8 mouse cellular contexts compared by ENCODE assay signal in genomic region chr11:75459141-75459711, GRCm38 (mm10). TPM values are rescaled to one million over a fixed set of nuclear protein-coding genes. Genes with fewer than 3 reads are reported as not detected.
DNase-seq lines count a peak whose midpoint lies in the region; ATAC-seq and TF ChIP-seq lines count a peak whose summit lies in the region.

No protein-coding gene starts in this region.

- no peaks in the 10 kb centered on the region for H3K9me3 ChIP-seq in midbrain, embryonic 10.5 days (replicated peaks)
- no peaks in the 10 kb centered on the region for H3K9me3 ChIP-seq in midbrain, embryonic 11.5 days (ENCODE audit: control insufficient read depth, low read length)
- no peaks in the 10 kb centered on the region for H3K9me3 ChIP-seq in embryonic facial prominence, embryonic 14.5 days (ENCODE audit: control insufficient read depth, low read length)
- no peaks in the 10 kb centered on the region for H3K9me3 ChIP-seq in liver, embryonic 14.5 days (ENCODE audit: control insufficient read depth, low read length)

- H3K4me3 ChIP-seq in midbrain, embryonic 10.5 days, result no peak overlapping the region
- no peak overlapping the region for H3K4me3 ChIP-seq in midbrain, embryonic 11.5 days (ENCODE audit: low read depth, low read length)
- H3K4me3 ChIP-seq in embryonic facial prominence, embryonic 14.5 days (ENCODE audit: low read depth, low read length), result no peak overlapping the region
- H3K4me3 ChIP-seq in liver, embryonic 14.5 days (ENCODE audit: insufficient read depth in 1 of 2, low read depth in 2 of 2, low read length in 2 of 2), result peak overlapping the region; percentile 35 to 66; a peak in 2 of 4 replicates

- peaks cover 10% of the 10 kb centered on the region; the same call in 1 of the 2 replicates for H3K27me3 ChIP-seq in midbrain, embryonic 10.5 days (ENCODE audit: low read depth, poor library complexity, severe bottlenecking)
- H3K27me3 ChIP-seq in midbrain, embryonic 11.5 days (ENCODE audit: control insufficient read depth, insufficient read depth, low read length), result no peaks in the 10 kb centered on the region
- H3K27me3 ChIP-seq in embryonic facial prominence, embryonic 14.5 days (replicated peaks; ENCODE audit: control insufficient read depth, insufficient read depth, low read length), result no peaks in the 10 kb centered on the region
- no peaks in the 10 kb centered on the region for H3K27me3 ChIP-seq in liver, embryonic 14.5 days (ENCODE audit: control insufficient read depth, insufficient read depth, low read length)

- H3K27ac ChIP-seq in midbrain, embryonic 10.5 days (replicated peaks), result peak overlapping the region; percentile 90
- no peak overlapping the region for H3K27ac ChIP-seq in midbrain, embryonic 11.5 days (ENCODE audit: low read depth, low read length)
- H3K27ac ChIP-seq in embryonic facial prominence, embryonic 14.5 days (replicated peaks; ENCODE audit: low read depth, low read length), result peak overlapping the region; percentile 93
- peak overlapping the region; percentile 99 for H3K27ac ChIP-seq in liver, embryonic 14.5 days

- intact Hi-C loops in heart, postnatal 36 days (cut with DNase I), result loop anchor here (5.0 kb wide), 1 partner anchor 57 kb away; no protein-coding TSS in a partner anchor

- no peak for TF ChIP-seq EP300 in liver, embryonic 14.5 days (IDR thresholded peaks at IDR 0.05; ENCODE audit: low read depth)

- no peaks in the 10 kb centered on the region for H3K36me3 ChIP-seq in midbrain, embryonic 10.5 days
- no peaks in the 10 kb centered on the region for H3K36me3 ChIP-seq in midbrain, embryonic 11.5 days (ENCODE audit: control insufficient read depth, insufficient read depth, low read length)
- H3K36me3 ChIP-seq in embryonic facial prominence, embryonic 14.5 days (ENCODE audit: control insufficient read depth, insufficient read depth, low read length), result no peaks in the 10 kb centered on the region
- peaks cover 5% of the 10 kb centered on the region for H3K36me3 ChIP-seq in liver, embryonic 14.5 days (replicated peaks; ENCODE audit: control insufficient read depth, insufficient read depth, low read depth)

- no peak overlapping the region for H3K9ac ChIP-seq in midbrain, embryonic 11.5 days (ENCODE audit: low read length)
- no peak overlapping the region for H3K9ac ChIP-seq in embryonic facial prominence, embryonic 14.5 days (ENCODE audit: low read depth, low read length)
- peak overlapping the region; percentile 32 for H3K9ac ChIP-seq in liver, embryonic 14.5 days (replicated peaks)

- peaks cover 54% of the 10 kb centered on the region for H3K4me1 ChIP-seq in midbrain, embryonic 10.5 days
- H3K4me1 ChIP-seq in midbrain, embryonic 11.5 days (ENCODE audit: control insufficient read depth, insufficient read depth, low read length), result peaks cover 21% of the 10 kb centered on the region
- peaks cover 35% of the 10 kb centered on the region for H3K4me1 ChIP-seq in embryonic facial prominence, embryonic 14.5 days (ENCODE audit: control insufficient read depth, insufficient read depth, low read length)
- peaks cover 42 to 58% of the 10 kb centered on the region in 2 experiments for H3K4me1 ChIP-seq in liver, embryonic 14.5 days (replicated peaks; ENCODE audit: control insufficient read depth in 2 of 2, insufficient read depth in 2 of 2, low read length in 1 of 2)

- no peak for ATAC-seq in midbrain, embryonic 11.5 days (ENCODE audit: low FRiP score)
- no peak for ATAC-seq in embryonic facial prominence, embryonic 14.5 days (ENCODE audit: low read depth)
- ATAC-seq in liver, embryonic 14.5 days (ENCODE audit: insufficient read depth), result no peak

- TF ChIP-seq CTCF in liver, embryonic 14.5 days (IDR thresholded peaks at IDR 0.05; ENCODE audit: low read depth), result no peak

- DNase-seq in midbrain, embryonic 10.5 days (ENCODE audit: low spot score), result no peak
- no peak for DNase-seq in midbrain, embryonic 11.5 days (ENCODE audit: low spot score, missing footprints)
- DNase-seq in embryonic facial prominence, embryonic 14.5 days (ENCODE audit: low spot score), result no peak
- DNase-seq in heart, postnatal 36 days, result peak; percentile 52 to 62
- no peak for DNase-seq in liver, embryonic 14.5 days (ENCODE audit: low read depth in 3 of 3, low spot score in 3 of 3)
- DNase-seq in urinary bladder, postnatal 36 days (ENCODE audit: low spot score in 2 of 2), result no peak
- DNase-seq in urinary bladder, adult 2 months (ENCODE audit: low spot score), result no peak
- no peak for DNase-seq in layer of hippocampus, adult 9-11 months

- no peak overlapping the region for H3K4me2 ChIP-seq in midbrain, embryonic 11.5 days
- H3K4me2 ChIP-seq in embryonic facial prominence, embryonic 14.5 days (ENCODE audit: low read depth, low read length), result peak overlapping the region; percentile 91; the same call in 1 of the 2 replicates
- H3K4me2 ChIP-seq in liver, embryonic 14.5 days (ENCODE audit: low read depth), result peak overlapping the region; percentile 100

- 85% methylated on average over 5 of the region's 5 CpGs for WGBS in midbrain, embryonic 10.5 days
- WGBS in midbrain, embryonic 11.5 days, result 82% methylated on average over 5 of the region's 5 CpGs
- WGBS in embryonic facial prominence, embryonic 14.5 days, result 73% methylated on average over 5 of the region's 5 CpGs
- WGBS in liver, embryonic 14.5 days (ENCODE audit: insufficient replicate concordance), result 52% methylated on average over 5 of the region's 5 CpGs

RNA-seq across cellular contexts. Expression of gene Tlcd2, which starts 2.3 kb away (rescaled TPM):
- 10.2 and 10.6 TPM in 2 replicates for polyA plus RNA-seq in midbrain, embryonic 10.5 days (2016; fragmentation: Nextera tagmentation; extraction: Ambion mirVana)
- polyA plus RNA-seq in midbrain, embryonic 11.5 days (2014; fragmentation: Nextera tagmentation; extraction: Ambion mirVana), result 7.6 and 8.9 TPM in 2 replicates
- polyA plus RNA-seq in embryonic facial prominence, embryonic 14.5 days (2014; fragmentation: Nextera tagmentation; extraction: Ambion mirVana), result 19.1 and 22.7 TPM in 2 replicates
- total RNA-seq in heart, postnatal 36 days (2021), result 1 to 10 TPM; 5.4 to 7.1 TPM
- 7.3 and 8.2 TPM in 2 replicates for polyA plus RNA-seq in liver, embryonic 14.5 days (2012; rRNA removed)
- polyA plus RNA-seq in liver, embryonic 14.5 days (2014; fragmentation: Nextera tagmentation; extraction: Ambion mirVana), result 11.9 and 13.0 TPM in 2 replicates
- 12.1 and 12.6 TPM in 2 replicates for polyA plus RNA-seq in urinary bladder, adult 2 months (2012; rRNA removed)

RNA-seq across cellular contexts. Expression of gene Wdr81, which starts 4.7 kb away (rescaled TPM):
- polyA plus RNA-seq in midbrain, embryonic 10.5 days (2016; fragmentation: Nextera tagmentation; extraction: Ambion mirVana), result 5.7 and 7.5 TPM in 2 replicates
- 2.8 and 3.9 TPM in 2 replicates for polyA plus RNA-seq in midbrain, embryonic 11.5 days (2014; fragmentation: Nextera tagmentation; extraction: Ambion mirVana)
- polyA plus RNA-seq in embryonic facial prominence, embryonic 14.5 days (2014; fragmentation: Nextera tagmentation; extraction: Ambion mirVana), result 5.7 and 7.0 TPM in 2 replicates
- 10 to 100 TPM in 1 of 2 experiments, 1 to 10 TPM in 1; 8.7 to 10.4 TPM for total RNA-seq in heart, postnatal 36 days (2021)
- polyA plus RNA-seq in liver, embryonic 14.5 days (2012; rRNA removed), result 15.3 and 16.4 TPM in 2 replicates
- polyA plus RNA-seq in liver, embryonic 14.5 days (2014; fragmentation: Nextera tagmentation; extraction: Ambion mirVana), result 14.6 and 15.8 TPM in 2 replicates
- polyA plus RNA-seq in urinary bladder, adult 2 months (2012; rRNA removed), result 8.5 and 13.0 TPM in 2 replicates

RNA-seq across cellular contexts. Expression of gene Serpinf2, which starts 19.8 kb away (rescaled TPM):
- not detected in 2 replicates for polyA plus RNA-seq in midbrain, embryonic 10.5 days (2016; fragmentation: Nextera tagmentation; extraction: Ambion mirVana)
- not detected in 2 replicates for polyA plus RNA-seq in midbrain, embryonic 11.5 days (2014; fragmentation: Nextera tagmentation; extraction: Ambion mirVana)
- polyA plus RNA-seq in embryonic facial prominence, embryonic 14.5 days (2014; fragmentation: Nextera tagmentation; extraction: Ambion mirVana), result not detected in 2 replicates
- not detected for total RNA-seq in heart, postnatal 36 days (2021)
- 474 and 506 TPM in 2 replicates for polyA plus RNA-seq in liver, embryonic 14.5 days (2012; rRNA removed)
- 304 and 336 TPM in 2 replicates for polyA plus RNA-seq in liver, embryonic 14.5 days (2014; fragmentation: Nextera tagmentation; extraction: Ambion mirVana)
- polyA plus RNA-seq in urinary bladder, adult 2 months (2012; rRNA removed), result 0.07 and 0.14 TPM in 2 replicates

RNA-seq across cellular contexts. Expression of gene Prpf8, which starts 27.4 kb away (rescaled TPM):
- 67.3 and 72.2 TPM in 2 replicates for polyA plus RNA-seq in midbrain, embryonic 10.5 days (2016; fragmentation: Nextera tagmentation; extraction: Ambion mirVana)
- 94.9 and 100.0 TPM in 2 replicates for polyA plus RNA-seq in midbrain, embryonic 11.5 days (2014; fragmentation: Nextera tagmentation; extraction: Ambion mirVana)
- 76.6 and 83.5 TPM in 2 replicates for polyA plus RNA-seq in embryonic facial prominence, embryonic 14.5 days (2014; fragmentation: Nextera tagmentation; extraction: Ambion mirVana)
- 10 to 100 TPM; 82.9 to 92.8 TPM for total RNA-seq in heart, postnatal 36 days (2021)
- 34.2 and 38.1 TPM in 2 replicates for polyA plus RNA-seq in liver, embryonic 14.5 days (2012; rRNA removed)
- polyA plus RNA-seq in liver, embryonic 14.5 days (2014; fragmentation: Nextera tagmentation; extraction: Ambion mirVana), result 34.2 and 42.2 TPM in 2 replicates
- 75.7 and 79.3 TPM in 2 replicates for polyA plus RNA-seq in urinary bladder, adult 2 months (2012; rRNA removed)

RNA-seq across cellular contexts. Expression of gene Serpinf1, which starts 36.7 kb away (rescaled TPM):
- 69.6 and 70.2 TPM in 2 replicates for polyA plus RNA-seq in midbrain, embryonic 10.5 days (2016; fragmentation: Nextera tagmentation; extraction: Ambion mirVana)
- 56.2 and 58.2 TPM in 2 replicates for polyA plus RNA-seq in midbrain, embryonic 11.5 days (2014; fragmentation: Nextera tagmentation; extraction: Ambion mirVana)
- 354 and 373 TPM in 2 replicates for polyA plus RNA-seq in embryonic facial prominence, embryonic 14.5 days (2014; fragmentation: Nextera tagmentation; extraction: Ambion mirVana)
- 10 to 100 TPM; 25.4 to 26.1 TPM for total RNA-seq in heart, postnatal 36 days (2021)
- 104 and 128 TPM in 2 replicates for polyA plus RNA-seq in liver, embryonic 14.5 days (2012; rRNA removed)
- 145 and 166 TPM in 2 replicates for polyA plus RNA-seq in liver, embryonic 14.5 days (2014; fragmentation: Nextera tagmentation; extraction: Ambion mirVana)
- polyA plus RNA-seq in urinary bladder, adult 2 months (2012; rRNA removed), result 85.3 and 147 TPM in 2 replicates

Comparison
In these comparisons a context has a peak if more than half of its experiments do, and no peak if none do; other contexts are left out.
1. DNase-seq: peak in heart, postnatal 36 days (2 of 2); none in midbrain, embryonic 10.5 days (single experiment), midbrain, embryonic 11.5 days (single experiment), embryonic facial prominence, embryonic 14.5 days (single experiment), liver, embryonic 14.5 days (0 of 3), urinary bladder, postnatal 36 days (0 of 2), urinary bladder, adult 2 months (single experiment) and layer of hippocampus, adult 9-11 months (single experiment).
2. H3K4me3 ChIP-seq: peak in liver, embryonic 14.5 days (2 of 2); none in midbrain, embryonic 10.5 days (single experiment), midbrain, embryonic 11.5 days (single experiment) and embryonic facial prominence, embryonic 14.5 days (single experiment).
3. RNA of gene Serpinf2, which starts 19.8 kb away (polyA plus RNA-seq): 304 to 506 TPM in liver, embryonic 14.5 days; 0.07 to 0.14 TPM in urinary bladder, adult 2 months, not detected in embryonic facial prominence, embryonic 14.5 days, not detected in midbrain, embryonic 11.5 days and not detected in midbrain, embryonic 10.5 days; every median in the first group is over 100 times any median in the second.